Mouse (Mus musculus): ENCODE data around the gene Olfr1359. TPM values are rescaled to one million over a fixed set of nuclear protein-coding genes. Genes with fewer than 3 reads are reported as not detected.

Gene Olfr1359
- polyA plus RNA-seq (2014; fragmentation: Illumina TruSeq; extraction: RNeasy Lipid Tissue Mini Kit (QIAGEN cat#74804)) = not detected

GRCm38 (mm10) chr13:21697811-21698210, at the start of gene Olfr1359:
TSS of gene Olfr1359 (plus strand) at chr13:21698111.

GRCm38 (mm10) chr13:21663286-21663685, 34.6 kb upstream of the Olfr1359 start, which contains the start of gene Olfr1361:
TSS of gene Olfr1361 (minus strand) at chr13:21663386.

GRCm38 (mm10) chr13:21677305-21677704, 20.6 kb upstream of the Olfr1359 start, which contains the start of gene Olfr1360:
TSS of gene Olfr1360 (minus strand) at chr13:21677405.

DNA sequence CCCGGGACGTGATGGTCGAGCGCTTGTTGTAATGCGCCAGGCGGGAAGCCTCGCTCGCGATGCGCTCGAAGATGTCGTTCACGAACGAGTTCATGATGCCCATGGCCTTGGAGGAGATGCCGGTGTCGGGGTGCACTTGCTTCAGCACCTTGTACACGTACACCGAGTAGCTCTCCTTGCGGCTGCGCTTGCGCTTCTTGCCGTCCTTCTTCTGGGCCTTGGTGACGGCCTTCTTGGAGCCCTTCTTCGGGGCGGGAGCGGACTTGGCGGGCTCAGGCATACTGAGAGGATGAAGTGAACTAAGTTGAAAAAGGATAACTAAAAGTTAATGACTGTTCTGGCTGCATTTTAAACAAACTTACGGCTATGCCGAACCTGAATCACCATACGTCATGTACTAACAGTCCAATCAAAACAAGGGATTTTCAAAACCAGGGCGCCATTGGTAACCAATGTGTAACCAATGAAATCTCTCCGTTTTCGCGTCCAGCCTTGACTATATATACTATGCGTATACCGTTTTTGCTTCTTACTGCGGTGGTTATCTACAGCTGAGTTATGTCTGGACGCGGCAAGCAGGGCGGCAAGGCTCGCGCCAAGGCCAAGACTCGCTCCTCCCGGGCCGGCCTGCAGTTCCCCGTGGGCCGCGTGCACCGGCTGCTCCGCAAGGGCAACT, 18.1 kb downstream of the Olfr1359 start, which contains the start of the genes Hist1h2bl and Hist1h2ai:
Gene Hist1h2bl (minus strand): TSS at position 280 of the 676 bp plus-strand sequence.
Gene Hist1h2ai (plus strand): TSS at position 559 of the 676 bp plus-strand sequence.

GRCm38 (mm10) chr13:21717397-21718357, 19.8 kb downstream of the Olfr1359 start, which contains the start of gene Hist1h3h:
TSS of gene Hist1h3h (plus strand) at chr13:21717659.

GRCm38 (mm10) chr13:21721757-21722372, 24.0 kb downstream of the Olfr1359 start, which contains the start of gene Hist1h2bm:
TSS of gene Hist1h2bm (plus strand) at chr13:21722044.

GRCm38 (mm10) chr13:21734906-21735767, 37.2 kb downstream of the Olfr1359 start, which contains the start of gene Hist1h4j:
TSS of gene Hist1h4j (plus strand) at chr13:21735064.

GRCm38 (mm10) chr13:21750159-21751017, 52.5 kb downstream of the Olfr1359 start, which contains the start of gene Hist1h4k:
TSS of gene Hist1h4k (minus strand) at chr13:21750505.

DNA sequence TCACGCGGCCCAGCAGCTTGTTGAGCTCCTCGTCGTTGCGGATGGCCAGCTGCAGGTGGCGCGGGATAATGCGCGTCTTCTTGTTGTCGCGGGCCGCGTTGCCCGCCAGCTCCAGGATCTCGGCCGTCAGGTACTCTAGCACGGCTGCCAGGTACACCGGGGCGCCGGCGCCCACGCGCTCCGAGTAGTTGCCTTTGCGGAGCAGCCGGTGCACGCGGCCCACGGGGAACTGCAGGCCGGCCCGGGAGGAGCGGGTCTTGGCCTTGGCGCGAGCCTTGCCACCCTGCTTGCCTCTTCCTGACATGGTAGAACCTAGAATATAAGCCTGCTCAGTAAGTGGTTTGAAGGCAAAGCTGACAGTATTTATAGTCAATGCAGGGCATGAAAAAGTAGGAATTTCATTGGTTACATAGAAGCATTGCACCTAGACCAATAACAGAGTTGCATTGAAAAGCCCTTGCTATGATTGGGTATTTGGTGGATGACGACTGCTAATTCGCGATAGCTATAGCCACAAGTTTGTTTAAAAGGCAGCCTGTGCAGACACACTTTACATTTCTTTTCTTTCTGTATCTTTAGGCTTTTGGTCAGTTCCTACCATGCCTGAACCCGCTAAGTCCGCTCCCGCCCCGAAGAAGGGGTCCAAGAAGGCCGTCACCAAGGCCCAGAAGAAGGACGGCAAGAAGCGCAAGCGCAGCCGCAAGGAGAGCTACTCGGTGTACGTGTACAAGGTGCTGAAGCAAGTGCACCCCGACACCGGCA, 55.8 kb downstream of the Olfr1359 start, which contains the start of the genes Hist1h2ak and Hist1h2bn:
Gene Hist1h2ak (minus strand): TSS at position 304 of the 762 bp plus-strand sequence.
Gene Hist1h2bn (plus strand): TSS at position 600 of the 762 bp plus-strand sequence.

Other genes with a start within 250 kb of the Olfr1359 start
- 76.0 TPM for gene Zscan26, start 244.4 kb upstream of the Olfr1359 start, polyA plus RNA-seq (2014; fragmentation: Illumina TruSeq; extraction: RNeasy Lipid Tissue Mini Kit (QIAGEN cat#74804))
- gene Nkapl, start 229.6 kb upstream of the Olfr1359 start, polyA plus RNA-seq (2014; fragmentation: Illumina TruSeq; extraction: RNeasy Lipid Tissue Mini Kit (QIAGEN cat#74804)) = 3.9 TPM
- 3.7 TPM for gene Zkscan4, start 219.2 kb upstream of the Olfr1359 start, polyA plus RNA-seq (2014; fragmentation: Illumina TruSeq; extraction: RNeasy Lipid Tissue Mini Kit (QIAGEN cat#74804))
- gene Gm10065, start 218.7 kb upstream of the Olfr1359 start, polyA plus RNA-seq (2014; fragmentation: Illumina TruSeq; extraction: RNeasy Lipid Tissue Mini Kit (QIAGEN cat#74804)) = not detected
- 4.8 TPM for gene AK157302, start 202.9 kb upstream of the Olfr1359 start, polyA plus RNA-seq (2014; fragmentation: Illumina TruSeq; extraction: RNeasy Lipid Tissue Mini Kit (QIAGEN cat#74804))
- gene Gm11273, start 196.7 kb upstream of the Olfr1359 start, polyA plus RNA-seq (2014; fragmentation: Illumina TruSeq; extraction: RNeasy Lipid Tissue Mini Kit (QIAGEN cat#74804)) = not detected
- 69.8 TPM for gene Zkscan8, start 167.0 kb upstream of the Olfr1359 start, polyA plus RNA-seq (2014; fragmentation: Illumina TruSeq; extraction: RNeasy Lipid Tissue Mini Kit (QIAGEN cat#74804))
- not detected for gene Olfr1366, start 155.3 kb upstream of the Olfr1359 start, polyA plus RNA-seq (2014; fragmentation: Illumina TruSeq; extraction: RNeasy Lipid Tissue Mini Kit (QIAGEN cat#74804))
- not detected for gene Olfr1535, start 138.2 kb upstream of the Olfr1359 start, polyA plus RNA-seq (2014; fragmentation: Illumina TruSeq; extraction: RNeasy Lipid Tissue Mini Kit (QIAGEN cat#74804))
- gene Olfr1364, start 116.4 kb upstream of the Olfr1359 start, polyA plus RNA-seq (2014; fragmentation: Illumina TruSeq; extraction: RNeasy Lipid Tissue Mini Kit (QIAGEN cat#74804)) = not detected
- not detected for gene Olfr1362, start 84.1 kb upstream of the Olfr1359 start, polyA plus RNA-seq (2014; fragmentation: Illumina TruSeq; extraction: RNeasy Lipid Tissue Mini Kit (QIAGEN cat#74804))
- gene Olfr11, start 55.6 kb upstream of the Olfr1359 start, polyA plus RNA-seq (2014; fragmentation: Illumina TruSeq; extraction: RNeasy Lipid Tissue Mini Kit (QIAGEN cat#74804)) = not detected
- gene Olfr1361, start 34.7 kb upstream of the Olfr1359 start, polyA plus RNA-seq (2014; fragmentation: Illumina TruSeq; extraction: RNeasy Lipid Tissue Mini Kit (QIAGEN cat#74804)) = not detected
- gene Olfr1360, start 20.7 kb upstream of the Olfr1359 start, polyA plus RNA-seq (2014; fragmentation: Illumina TruSeq; extraction: RNeasy Lipid Tissue Mini Kit (QIAGEN cat#74804)) = not detected
- not detected for gene Hist1h2bl, start 18.0 kb downstream of the Olfr1359 start, polyA plus RNA-seq (2014; fragmentation: Illumina TruSeq; extraction: RNeasy Lipid Tissue Mini Kit (QIAGEN cat#74804))
- not detected for gene Hist1h2ai, start 18.3 kb downstream of the Olfr1359 start, polyA plus RNA-seq (2014; fragmentation: Illumina TruSeq; extraction: RNeasy Lipid Tissue Mini Kit (QIAGEN cat#74804))
- not detected for gene Hist1h3h, start 19.5 kb downstream of the Olfr1359 start, polyA plus RNA-seq (2014; fragmentation: Illumina TruSeq; extraction: RNeasy Lipid Tissue Mini Kit (QIAGEN cat#74804))
- not detected for gene Hist1h2bm, start 23.9 kb downstream of the Olfr1359 start, polyA plus RNA-seq (2014; fragmentation: Illumina TruSeq; extraction: RNeasy Lipid Tissue Mini Kit (QIAGEN cat#74804))
- not detected for gene Hist1h4j, start 37.0 kb downstream of the Olfr1359 start, polyA plus RNA-seq (2014; fragmentation: Illumina TruSeq; extraction: RNeasy Lipid Tissue Mini Kit (QIAGEN cat#74804))
- not detected for gene Hist1h4k, start 52.4 kb downstream of the Olfr1359 start, polyA plus RNA-seq (2014; fragmentation: Illumina TruSeq; extraction: RNeasy Lipid Tissue Mini Kit (QIAGEN cat#74804))
- gene Hist1h2ak, start 55.7 kb downstream of the Olfr1359 start, polyA plus RNA-seq (2014; fragmentation: Illumina TruSeq; extraction: RNeasy Lipid Tissue Mini Kit (QIAGEN cat#74804)) = not detected
- not detected for gene Hist1h2bn, start 56.0 kb downstream of the Olfr1359 start, polyA plus RNA-seq (2014; fragmentation: Illumina TruSeq; extraction: RNeasy Lipid Tissue Mini Kit (QIAGEN cat#74804))
- gene Hist1h1b, start 82.5 kb downstream of the Olfr1359 start, polyA plus RNA-seq (2014; fragmentation: Illumina TruSeq; extraction: RNeasy Lipid Tissue Mini Kit (QIAGEN cat#74804)) = not detected
- not detected for gene Hist1h3i, start 85.3 kb downstream of the Olfr1359 start, polyA plus RNA-seq (2014; fragmentation: Illumina TruSeq; extraction: RNeasy Lipid Tissue Mini Kit (QIAGEN cat#74804))
- gene Hist1h2an, start 89.1 kb downstream of the Olfr1359 start, polyA plus RNA-seq (2014; fragmentation: Illumina TruSeq; extraction: RNeasy Lipid Tissue Mini Kit (QIAGEN cat#74804)) = not detected
- not detected for gene Hist1h2bp, start 89.3 kb downstream of the Olfr1359 start, polyA plus RNA-seq (2014; fragmentation: Illumina TruSeq; extraction: RNeasy Lipid Tissue Mini Kit (QIAGEN cat#74804))
- gene Hist1h2bq, start 112.1 kb downstream of the Olfr1359 start, polyA plus RNA-seq (2014; fragmentation: Illumina TruSeq; extraction: RNeasy Lipid Tissue Mini Kit (QIAGEN cat#74804)) = not detected
- not detected for gene Hist1h2ao, start 112.4 kb downstream of the Olfr1359 start, polyA plus RNA-seq (2014; fragmentation: Illumina TruSeq; extraction: RNeasy Lipid Tissue Mini Kit (QIAGEN cat#74804))
- not detected for gene Hist1h4m, start 113.6 kb downstream of the Olfr1359 start, polyA plus RNA-seq (2014; fragmentation: Illumina TruSeq; extraction: RNeasy Lipid Tissue Mini Kit (QIAGEN cat#74804))
- not detected for gene Hist1h4n, start 134.1 kb downstream of the Olfr1359 start, polyA plus RNA-seq (2014; fragmentation: Illumina TruSeq; extraction: RNeasy Lipid Tissue Mini Kit (QIAGEN cat#74804))
- not detected for gene Hist1h2ap, start 135.4 kb downstream of the Olfr1359 start, polyA plus RNA-seq (2014; fragmentation: Illumina TruSeq; extraction: RNeasy Lipid Tissue Mini Kit (QIAGEN cat#74804))
- gene Hist1h2br, start 135.6 kb downstream of the Olfr1359 start, polyA plus RNA-seq (2014; fragmentation: Illumina TruSeq; extraction: RNeasy Lipid Tissue Mini Kit (QIAGEN cat#74804)) = 0.54 TPM
- gene Zfp184, start 247.0 kb downstream of the Olfr1359 start, polyA plus RNA-seq (2014; fragmentation: Illumina TruSeq; extraction: RNeasy Lipid Tissue Mini Kit (QIAGEN cat#74804)) = 18.4 TPM